Mouse (Mus musculus): Measurements from ENCODE around the gene Cdc34. TPM values are rescaled to one million over a fixed set of nuclear protein-coding genes. Genes with fewer than 3 reads are reported as not detected.
"Not testable (repeated sequence)": the region's sequence is repeated elsewhere in the genome, so short reads cannot be mapped to it uniquely, and the experiment has no call there.

Cdc34 gene
- total RNA-seq, 2 experiments from 2014 or later, result 75.9 to 78.0 TPM

GRCm38 (mm10) chr10:79691986-79692548 lies 10.1 kb downstream of the Cdc34 start:
- DNase-seq (ENCODE audit: low spot score in 2 of 2), result no peak
- intact Hi-C loops (cut with DNase I), result no loop called here

DNA sequence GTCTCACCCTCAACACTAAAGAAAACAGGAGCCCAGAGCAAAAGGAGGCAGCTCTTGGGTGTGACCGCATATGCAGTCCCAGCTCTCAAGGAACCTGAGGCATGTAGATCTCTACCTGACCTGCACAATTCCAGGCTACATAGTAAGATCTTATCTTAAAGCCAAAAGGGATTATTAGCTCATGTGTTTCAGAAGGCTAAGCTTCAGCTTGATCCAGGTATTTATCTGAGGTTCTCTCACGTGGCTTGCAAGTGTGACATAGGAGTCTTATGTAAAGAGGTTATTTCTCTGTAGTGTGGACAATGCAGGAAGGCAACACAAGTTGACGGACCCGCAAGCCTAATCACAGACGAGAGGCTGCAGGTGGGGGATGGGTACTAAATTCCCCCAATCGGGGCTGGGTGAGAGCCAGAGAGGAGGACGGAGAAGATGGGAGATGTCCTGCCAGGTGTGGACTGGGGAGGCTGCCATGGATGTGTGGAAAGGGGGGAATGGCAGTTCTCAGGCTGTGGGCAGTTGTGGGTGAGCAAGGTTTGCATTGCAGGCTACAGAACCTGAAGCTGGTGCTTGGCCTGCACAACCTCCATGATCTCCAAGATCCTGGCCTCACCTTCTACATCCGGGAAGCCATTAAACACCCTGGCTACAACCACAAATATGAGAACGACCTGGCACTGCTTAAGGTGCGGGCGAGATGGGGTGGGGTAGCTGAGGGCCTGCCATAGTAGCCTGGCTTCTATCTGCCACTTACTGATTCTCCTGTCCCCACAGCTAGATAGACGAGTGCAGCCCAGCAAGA lies 11.8 kb downstream of the Cdc34 start:
- DNase-seq (ENCODE audit: low spot score in 2 of 2), result no peak
- intact Hi-C loops (cut with DNase I), result no loop called here

GRCm38 (mm10) chr10:79694379-79694655 lies 12.3 kb downstream of the Cdc34 start:
- no peak for DNase-seq (ENCODE audit: low spot score in 2 of 2)
- intact Hi-C loops (cut with DNase I), result no loop called here

GRCm38 (mm10) chr10:79695231-79696128 lies 13.5 kb downstream of the Cdc34 start:
- intact Hi-C loops (cut with DNase I), result loop anchor here (1.0 to 5.0 kb wide), 2 partner anchors 31 to 92 kb away; no protein-coding TSS in a partner anchor
- peak in 1 of 2 experiments; percentile 68 for DNase-seq (ENCODE audit: low spot score in 2 of 2)

GRCm38 (mm10) chr10:79696129-79696651 lies 14.2 kb downstream of the Cdc34 start:
- intact Hi-C loops (cut with DNase I), result loop anchor here (5.0 kb wide), 1 partner anchor 91 kb away; no protein-coding TSS in a partner anchor
- DNase-seq (ENCODE audit: low spot score in 2 of 2), result no peak

GRCm38 (mm10) chr10:79697916-79698315 lies 15.9 kb downstream of the Cdc34 start:
- intact Hi-C loops (cut with DNase I), result loop anchor here (5.0 kb wide), 1 partner anchor 89 kb away; no protein-coding TSS in a partner anchor
- no peak for DNase-seq (ENCODE audit: low spot score in 2 of 2)

DNA sequence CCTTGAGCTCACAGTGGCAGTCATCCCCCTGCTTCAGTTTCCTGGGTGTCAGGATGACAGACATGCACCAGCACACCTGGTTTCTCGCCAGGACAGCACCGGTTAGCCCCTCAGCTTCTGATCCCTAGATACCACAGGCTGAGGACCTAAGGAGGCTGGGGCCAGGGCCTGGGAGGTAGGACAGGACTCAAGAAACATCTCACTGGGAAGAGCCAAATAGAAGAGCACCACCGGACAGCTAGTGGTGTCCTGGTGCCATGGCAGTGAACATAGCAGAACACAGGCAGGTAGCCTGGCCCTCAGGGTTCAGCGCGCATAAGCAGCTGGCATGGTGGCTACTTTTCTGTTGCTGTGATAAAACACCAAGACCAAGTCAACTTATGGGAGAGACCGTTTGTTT lies 16.5 kb downstream of the Cdc34 start:
- intact Hi-C loops (cut with DNase I), result loop anchor here (5.0 kb wide), 1 partner anchor 89 kb away; no protein-coding TSS in a partner anchor
- DNase-seq (ENCODE audit: low spot score in 2 of 2), result no peak

DNA sequence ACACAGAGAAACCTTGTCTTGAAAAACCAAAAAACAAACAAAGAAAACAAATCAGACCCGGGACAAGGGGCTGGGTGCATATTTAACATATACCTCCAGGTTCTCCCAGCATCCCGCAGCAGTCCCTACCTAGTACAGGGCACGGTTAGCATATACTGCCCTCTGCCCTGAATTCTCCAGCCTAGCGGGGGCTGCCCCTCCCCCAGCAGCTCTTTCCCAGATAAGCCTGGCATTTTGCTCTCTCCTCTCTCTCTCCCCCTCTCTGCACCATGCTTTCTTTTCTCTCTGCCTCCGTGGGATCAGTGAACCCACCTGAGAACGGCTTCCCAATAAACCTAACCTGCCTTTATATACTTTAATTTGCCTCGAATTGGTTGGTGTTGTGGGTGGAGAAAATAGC lies 18.7 kb downstream of the Cdc34 start:
- intact Hi-C loops (cut with DNase I), result no loop called here
- no peak for DNase-seq (ENCODE audit: low spot score in 2 of 2)

DNA sequence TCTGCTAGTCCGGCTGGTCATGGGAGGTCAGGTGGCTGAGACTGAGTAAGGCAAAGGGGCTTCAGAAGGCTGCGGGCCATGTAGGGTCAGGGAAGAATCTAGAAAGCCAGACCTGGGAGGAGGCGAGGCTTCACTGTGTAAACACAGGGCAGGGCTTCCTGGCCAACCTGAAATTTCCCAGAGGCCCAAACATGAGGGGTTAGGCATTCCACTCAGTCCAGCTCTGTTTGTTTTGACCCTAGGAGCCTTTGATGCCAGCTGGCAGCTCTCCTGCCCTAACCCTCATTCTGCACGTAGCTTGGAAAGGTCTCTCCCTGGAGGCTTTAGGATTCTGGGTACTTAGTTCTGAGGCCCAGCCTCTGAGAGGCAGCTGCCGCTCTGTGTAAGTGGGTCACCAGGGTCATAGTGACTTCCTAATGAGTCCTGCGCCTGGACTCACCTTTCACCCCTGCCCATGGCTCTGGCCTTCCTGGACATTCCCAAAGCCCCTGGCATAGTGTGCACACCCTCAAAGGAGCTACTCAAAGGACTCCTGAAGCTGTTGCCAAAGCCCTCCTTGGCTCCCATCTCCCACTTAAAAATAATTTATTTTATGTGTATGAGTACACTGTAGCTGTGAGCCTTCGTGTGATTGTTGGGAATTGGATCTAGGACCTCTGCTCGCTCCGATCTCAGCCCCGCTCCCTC lies 19.6 kb downstream of the Cdc34 start:
- intact Hi-C loops (cut with DNase I), result no loop called here

DNA sequence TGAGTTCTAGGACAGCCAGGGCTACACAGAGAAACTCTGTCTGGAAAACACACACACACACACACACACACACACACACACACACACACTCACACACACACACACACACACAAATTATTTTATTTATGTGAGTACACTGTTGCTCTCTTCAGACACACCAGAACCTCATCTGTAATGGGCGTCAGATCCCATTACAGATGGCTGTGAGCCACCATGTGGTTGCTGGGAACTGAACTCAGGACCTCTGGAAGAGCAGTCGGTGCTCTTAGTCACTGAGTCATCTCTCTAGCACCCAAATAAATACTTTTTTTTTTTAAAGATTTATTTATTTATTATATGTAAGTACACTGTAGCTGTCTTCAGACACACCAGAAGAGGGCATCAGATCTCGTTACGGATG lies 21.0 kb downstream of the Cdc34 start:
- DNase-seq (ENCODE audit: low spot score in 2 of 2); intact Hi-C loops (cut with DNase I): not testable (repeated sequence)

More for the DNA sequence above, 19.6 kb downstream of the Cdc34 start:
- no peak for DNase-seq (ENCODE audit: low spot score in 2 of 2)

GRCm38 (mm10) chr10:79703541-79703940 lies 21.5 kb downstream of the Cdc34 start:
- intact Hi-C loops (cut with DNase I), result no loop called here
- no peak for DNase-seq (ENCODE audit: low spot score in 2 of 2)

DNA sequence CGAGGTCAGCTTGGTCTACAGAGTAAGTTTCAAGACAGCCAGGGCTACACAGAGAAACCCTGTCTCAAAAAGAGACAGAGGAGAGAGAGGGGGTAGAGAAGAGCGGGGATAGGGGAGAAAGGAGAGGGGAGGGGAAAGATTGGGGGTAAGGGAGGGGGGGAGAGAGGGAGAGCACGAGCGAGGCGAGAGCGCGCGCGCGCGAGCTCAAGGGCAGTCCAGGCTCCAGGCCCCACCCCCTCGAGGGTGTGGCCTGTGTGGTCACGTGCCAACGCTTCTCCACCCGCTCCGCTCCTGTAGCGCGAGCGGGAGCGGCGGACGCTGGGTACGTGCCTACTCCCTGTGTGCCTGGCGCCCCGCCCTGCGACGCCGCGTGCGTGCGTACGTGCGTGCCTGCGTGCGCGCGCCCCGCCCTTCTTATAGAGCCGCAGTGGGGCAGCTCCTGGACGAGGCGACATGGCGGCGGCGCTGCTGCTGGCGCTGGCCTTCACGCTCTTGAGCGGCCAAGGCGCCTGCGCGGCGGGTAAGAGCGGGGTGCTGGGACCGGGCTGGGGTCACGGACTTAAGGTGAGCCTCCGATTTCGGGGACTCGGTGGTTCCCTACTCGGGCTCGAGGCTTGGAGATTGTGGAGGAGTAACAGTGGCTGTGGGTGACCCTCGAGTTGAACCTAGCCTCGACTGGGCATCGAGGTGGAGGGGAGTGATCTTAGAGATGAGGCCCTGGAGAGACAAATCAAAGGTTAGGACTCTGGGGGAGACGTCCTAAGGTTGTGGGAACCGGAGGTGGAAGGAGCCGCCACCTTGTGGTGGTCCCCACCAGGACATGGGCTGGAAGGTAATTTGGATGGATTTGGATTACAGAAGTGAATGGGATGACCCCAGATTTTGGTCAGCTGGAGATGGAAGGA lies 22.3 kb downstream of the Cdc34 start, which contains the start of gene Bsg:
Gene Bsg, plus strand, starts transcription at position 427 of the 905 bp plus-strand sequence.
- peak; percentile 99 for DNase-seq (ENCODE audit: low spot score in 2 of 2)
- intact Hi-C loops (cut with DNase I), result loop anchor here (1.0 kb wide), 1 partner anchor 63 kb away; no protein-coding TSS in a partner anchor

DNA sequence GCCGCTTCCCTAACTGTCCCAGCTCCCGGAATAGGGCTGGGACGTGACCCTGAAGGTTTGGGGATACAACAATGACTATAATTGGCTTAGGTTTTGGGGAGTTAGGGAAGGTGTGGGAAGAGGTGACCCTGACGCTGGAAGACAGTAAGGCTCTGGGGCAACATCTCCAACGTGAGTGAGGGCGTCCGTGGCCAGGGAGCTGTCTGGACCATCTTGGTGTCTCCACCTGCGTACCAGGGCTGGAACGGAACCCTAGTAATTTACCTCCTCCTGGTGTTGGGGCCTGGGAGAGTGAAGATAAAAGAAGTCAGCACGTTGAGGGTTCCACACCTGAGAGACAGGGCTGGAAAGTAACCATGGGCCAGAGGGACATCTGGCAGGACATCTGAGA lies 23.0 kb downstream of the Cdc34 start:
- intact Hi-C loops (cut with DNase I), result loop anchor here (1.0 kb wide), 1 partner anchor 62 kb away; no protein-coding TSS in a partner anchor
- DNase-seq (ENCODE audit: low spot score in 2 of 2), result no peak

- intact Hi-C loops (cut with DNase I), result no loop called here
- no peak for DNase-seq (ENCODE audit: low spot score in 2 of 2)
Observed at GRCm38 (mm10) chr10:79705951-79706350, 24.0 kb downstream of the Cdc34 start.

- intact Hi-C loops (cut with DNase I), result no loop called here
- no peak for DNase-seq (ENCODE audit: low spot score in 2 of 2)
Observed at GRCm38 (mm10) chr10:79706406-79707094, 24.6 kb downstream of the Cdc34 start.

DNA sequence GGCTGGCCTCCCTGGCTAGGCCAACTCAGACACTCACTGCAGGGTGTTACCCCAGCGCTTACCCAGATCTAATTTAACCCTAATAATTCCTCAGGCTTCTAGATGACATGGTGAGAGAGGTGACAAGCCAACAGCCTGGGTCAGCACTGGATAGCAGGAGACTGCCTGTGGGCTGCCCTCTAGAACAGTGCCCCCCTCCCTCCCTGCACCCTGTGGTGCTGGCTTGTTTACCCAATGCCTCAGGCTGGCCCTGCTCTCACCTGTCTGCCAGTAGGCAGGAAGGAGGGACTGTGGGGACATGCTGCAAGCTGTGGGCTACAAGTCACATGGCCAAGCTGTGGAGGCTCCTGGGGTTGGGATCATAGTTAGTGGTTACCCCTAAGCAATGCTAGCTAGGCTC lies 25.2 kb downstream of the Cdc34 start:
- DNase-seq (ENCODE audit: low spot score in 2 of 2), result no peak
- intact Hi-C loops (cut with DNase I), result no loop called here

DNA sequence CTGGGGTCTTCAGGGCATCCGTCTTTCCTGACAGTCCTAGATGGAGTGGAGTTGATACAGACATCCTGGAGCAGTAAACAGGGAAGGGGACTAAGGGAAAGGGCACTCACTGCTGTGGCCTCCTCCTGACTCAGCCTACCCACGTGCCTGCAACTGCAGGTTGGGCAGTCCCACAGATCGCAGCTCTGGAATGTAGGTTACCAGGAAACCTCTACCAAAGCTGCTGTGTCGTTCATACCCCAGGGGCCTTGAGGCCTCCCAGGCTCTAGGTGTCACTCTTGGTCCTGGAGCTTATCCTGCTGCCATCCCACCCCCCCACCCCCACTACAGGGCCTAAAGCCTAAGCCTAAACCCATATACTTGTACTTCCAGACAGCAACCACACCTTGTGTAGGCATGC lies 25.8 kb downstream of the Cdc34 start:
- intact Hi-C loops (cut with DNase I), result no loop called here

GRCm38 (mm10) chr10:79708668-79709067 lies 26.7 kb downstream of the Cdc34 start:
- DNase-seq (ENCODE audit: low spot score in 2 of 2), result no peak
- intact Hi-C loops (cut with DNase I), result no loop called here

More for the DNA sequence above, 25.8 kb downstream of the Cdc34 start:
- no peak for DNase-seq (ENCODE audit: low spot score in 2 of 2)

Measured in left cerebral cortex, postnatal 25 days (tissue).